Mouse (Mus musculus) forebrain, embryonic 16.5 days (tissue): Measurements from ENCODE around the gene Slc16a14. TPM values are rescaled to one million over a fixed set of nuclear protein-coding genes. Genes with fewer than 3 reads are reported as not detected.

Experiments used
- ATAC-seq: fragments of 200-750 bp; cut with Nextera tagmentation; 2 replicates; pipeline ENCODE4 v1.8.0; 2017; ENCODE audit warnings: mild to moderate bottlenecking, moderate library complexity
- H3K27ac ChIP-seq: fragments of 300-500 bp; sonication (generic); 2 replicates; pipeline ENCODE4 v1.5.1; 2014; ENCODE audit warnings: low read length, control low read depth
- H3K27me3 ChIP-seq: fragments of 300-500 bp; sonication (generic); replicated peaks from 2 replicates; pipeline ENCODE4 v1.6.1; 2014; ENCODE audit warnings: low read length; ENCODE audit not compliant: control insufficient read depth, insufficient read depth
- H3K36me3 ChIP-seq: fragments of 300-500 bp; sonication (generic); 2 replicates; pipeline ENCODE4 v1.6.1; 2014; ENCODE audit not compliant: control insufficient read depth, insufficient read depth
- H3K4me1 ChIP-seq: fragments of 300-500 bp; sonication (generic); replicated peaks from 2 replicates; pipeline ENCODE4 v1.6.1; 2014; ENCODE audit warnings: low read length; ENCODE audit not compliant: control insufficient read depth, insufficient read depth
- H3K4me2 ChIP-seq: fragments of 300-500 bp; sonication (generic); 2 replicates; pipeline ENCODE4 v1.6.1; 2014; ENCODE audit warnings: mild to moderate bottlenecking, low read length, control low read depth
- H3K4me3 ChIP-seq: fragments of 300-500 bp; sonication (generic); replicated peaks from 2 replicates; pipeline ENCODE4 v1.5.1; 2014; ENCODE audit warnings: mild to moderate bottlenecking, low read length, control low read depth
- H3K9ac ChIP-seq: fragments of 300-500 bp; sonication (generic); replicated peaks from 2 replicates; pipeline ENCODE4 v1.6.1; 2014; ENCODE audit warnings: low read depth, low read length, control low read depth
- H3K9me3 ChIP-seq: fragments of 300-500 bp; sonication (generic); 2 replicates; pipeline ENCODE4 v1.6.1; 2016; ENCODE audit warnings: low read length; ENCODE audit not compliant: control insufficient read depth
- WGBS: fragments of 180-500 bp; shearing (Covaris S2); extraction: QIAGEN DNeasy Blood & Tissue Kit; methylation state at CpG from one replicate; pipeline ENCODE4 v1.1.7; 2014; 5-methylcytosine and 5-hydroxymethylcytosine counted together
- polyA plus RNA-seq: library from polyadenylated mRNA; unstranded; fragments of >200 nt; fragmentation: Nextera tagmentation; extraction: Ambion mirVana; gene quantifications from 2 replicates; pipeline ENCODE4 v1.2.1, GENCODE M21; 2015

Gene Slc16a14
- polyA plus RNA-seq, 1 experiment from 2014 or later = 10.7 TPM

GRCm38 (mm10) chr1:84942666-84943065 is 7.7 kb upstream of the Slc16a14 start:
- ATAC-seq = no peak
- Histone ChIP-seq H3K27me3 (no peaks in the 10 kb centered on the region), H3K4me3 (no peak overlapping the region), H3K9me3 (no peaks in the 10 kb centered on the region), H3K9ac (no peak overlapping the region), H3K36me3 (no peaks in the 10 kb centered on the region), H3K4me2 (no peak overlapping the region), H3K27ac (no peak overlapping the region), H3K4me1 (no peaks in the 10 kb centered on the region)

DNA sequence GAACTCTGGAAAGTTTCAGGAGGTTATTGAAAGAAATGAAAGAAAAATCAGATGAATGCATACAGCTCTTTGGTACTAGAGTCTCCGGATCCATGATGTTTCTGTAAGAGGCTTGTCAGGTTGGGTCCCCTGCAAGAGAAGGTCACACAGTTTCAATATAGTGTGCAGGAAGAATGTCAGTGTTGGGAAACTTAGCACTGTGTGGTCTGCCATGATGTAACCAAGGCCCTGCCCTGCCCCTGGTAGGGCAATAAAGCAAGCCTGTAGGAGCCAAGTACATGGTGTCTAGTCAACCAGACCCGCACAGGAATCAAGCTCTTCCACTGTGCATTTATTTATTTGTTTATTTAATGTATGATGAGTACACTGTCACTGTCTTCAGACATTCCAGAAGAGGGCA is 5.4 kb upstream of the Slc16a14 start:
- H3K36me3 ChIP-seq = no peaks in the 10 kb centered on the region
- H3K27ac ChIP-seq = no peak overlapping the region
- H3K9ac ChIP-seq = no peak overlapping the region
- ATAC-seq = no peak
- no peaks in the 10 kb centered on the region for H3K9me3 ChIP-seq
- H3K4me1 ChIP-seq = peaks cover 5% of the 10 kb centered on the region
- WGBS = 99% methylated on average over 2 of the region's 2 CpGs
- H3K4me2 ChIP-seq = no peak overlapping the region
- no peak overlapping the region for H3K4me3 ChIP-seq
- H3K27me3 ChIP-seq = no peaks in the 10 kb centered on the region

DNA sequence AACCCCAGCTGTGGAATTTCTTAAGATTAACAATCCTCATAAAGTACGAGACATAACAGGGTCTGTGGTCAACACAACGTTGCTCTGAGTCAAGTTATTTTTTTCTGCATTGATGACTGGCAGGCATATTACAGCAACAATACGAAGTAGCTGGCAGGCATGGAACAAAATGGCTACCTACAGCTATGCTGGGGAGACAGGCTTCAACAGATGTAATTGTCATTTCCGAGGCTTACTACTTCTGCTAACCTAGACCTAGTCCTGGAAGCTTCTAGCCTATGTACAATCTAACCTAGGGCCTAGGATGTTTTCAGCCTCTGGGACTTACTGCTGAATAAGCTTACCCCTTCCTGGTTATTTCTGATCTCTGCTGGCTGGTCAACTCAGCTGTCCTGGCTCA is 4.5 kb upstream of the Slc16a14 start:
- no peak overlapping the region for H3K27ac ChIP-seq
- peaks cover 7% of the 10 kb centered on the region for H3K4me1 ChIP-seq
- no peaks in the 10 kb centered on the region for H3K27me3 ChIP-seq
- H3K9ac ChIP-seq = no peak overlapping the region
- no peaks in the 10 kb centered on the region for H3K36me3 ChIP-seq
- WGBS = 77% methylated on average over 4 of the region's 4 CpGs
- no peaks in the 10 kb centered on the region for H3K9me3 ChIP-seq
- no peak for ATAC-seq
- H3K4me2 ChIP-seq = no peak overlapping the region
- no peak overlapping the region for H3K4me3 ChIP-seq

DNA sequence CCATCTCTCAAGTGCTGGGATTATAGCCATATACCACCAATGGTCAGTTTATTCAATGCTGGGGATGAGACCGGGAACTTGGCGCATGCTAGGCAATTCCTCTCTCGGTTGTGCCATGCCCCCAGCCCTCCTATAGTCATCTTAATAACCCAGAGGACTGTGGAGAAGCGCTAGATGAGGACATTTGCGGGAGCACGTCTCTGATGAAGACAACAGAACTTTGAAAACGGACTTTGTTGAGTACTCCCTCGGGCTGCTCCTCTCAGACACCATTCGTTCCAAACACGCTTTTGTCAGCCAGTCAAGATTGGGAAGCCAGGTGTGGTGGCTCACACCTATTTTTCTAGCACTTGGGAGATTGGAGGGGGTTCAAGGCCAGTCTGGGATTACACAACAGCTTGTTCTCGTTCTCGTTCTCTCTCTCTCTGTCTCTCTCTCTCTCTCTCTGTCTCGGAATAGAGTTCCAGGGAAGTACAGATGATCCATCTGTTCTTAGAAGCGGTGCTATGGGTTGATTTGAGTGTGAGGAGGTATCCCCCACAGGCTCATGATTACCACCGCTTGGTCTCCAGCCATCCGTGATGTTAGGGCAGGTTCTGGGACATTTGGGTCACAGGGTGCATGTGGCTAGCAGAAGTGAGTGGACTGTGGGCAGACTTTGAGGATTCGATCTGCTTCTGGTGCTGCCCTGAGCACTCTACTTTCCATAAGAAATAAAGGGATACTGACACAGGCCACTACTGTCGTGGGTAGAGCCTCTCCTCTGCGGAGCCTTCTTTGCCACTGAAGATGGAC is 2.0 kb upstream of the Slc16a14 start:
- 84% methylated on average over 19 of the region's 19 CpGs for WGBS
- no peaks in the 10 kb centered on the region for H3K27me3 ChIP-seq
- H3K9me3 ChIP-seq = no peaks in the 10 kb centered on the region
- no peak overlapping the region for H3K9ac ChIP-seq
- no peaks in the 10 kb centered on the region for H3K36me3 ChIP-seq
- H3K4me1 ChIP-seq = peaks cover 9% of the 10 kb centered on the region
- ATAC-seq = no peak
- no peak overlapping the region for H3K27ac ChIP-seq
- H3K4me3 ChIP-seq = no peak overlapping the region
- no peak overlapping the region for H3K4me2 ChIP-seq

DNA sequence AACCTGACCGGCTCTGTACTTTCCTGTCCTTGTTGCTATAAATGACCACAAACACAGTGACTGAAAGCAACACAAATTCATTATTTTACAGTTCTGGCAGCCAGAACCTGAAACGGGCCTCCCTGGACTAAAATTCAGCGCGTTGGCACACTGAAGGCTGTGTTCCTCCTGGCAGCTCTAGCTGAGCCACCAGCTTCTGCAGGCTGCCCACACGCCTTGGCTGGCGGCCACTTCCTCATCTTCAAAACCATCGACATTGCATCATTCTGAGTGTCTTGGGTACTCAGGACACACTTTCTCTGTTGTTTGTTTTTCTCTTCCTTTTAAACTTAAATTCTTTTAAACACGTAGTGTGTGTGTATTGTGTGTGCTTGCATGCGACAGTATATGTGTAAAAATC is 734 bp upstream of the Slc16a14 start:
- Histone ChIP-seq H3K9ac (no peak overlapping the region), H3K9me3 (no peaks in the 10 kb centered on the region), H3K4me2 (peak overlapping the region; percentile 75), H3K27me3 (no peaks in the 10 kb centered on the region), H3K4me3 (peak overlapping the region; percentile 84), H3K27ac (peak overlapping the region; percentile 32; the same call in 1 of the 2 replicates), H3K4me1 (peaks cover 9% of the 10 kb centered on the region), H3K36me3 (no peaks in the 10 kb centered on the region)
- WGBS = 50% methylated on average over 9 of the region's 9 CpGs
- ATAC-seq = no peak

- H3K4me3 ChIP-seq = peak overlapping the region; percentile 84
- H3K27me3 ChIP-seq = no peaks in the 10 kb centered on the region
- ATAC-seq = no peak; the same call in none of the 2 replicates
- H3K36me3 ChIP-seq = no peaks in the 10 kb centered on the region
- H3K4me1 ChIP-seq = peaks cover 9% of the 10 kb centered on the region
- under 1% methylated on average over 12 of the region's 12 CpGs for WGBS
- no peaks in the 10 kb centered on the region for H3K9me3 ChIP-seq
- H3K4me2 ChIP-seq = peak overlapping the region; percentile 75
- peak overlapping the region; percentile 88 for H3K9ac ChIP-seq
- peak overlapping the region; percentile 94 for H3K27ac ChIP-seq
Observed at GRCm38 (mm10) chr1:84934151-84934502, 807 bp downstream of the Slc16a14 start.

- Histone ChIP-seq H3K9ac (peak overlapping the region; percentile 88), H3K4me3 (peak overlapping the region; percentile 84), H3K4me2 (peak overlapping the region; percentile 75), H3K27ac (peak overlapping the region; percentile 94; the same call in 1 of the 2 replicates), H3K4me1 (peaks cover 9% of the 10 kb centered on the region), H3K9me3 (no peaks in the 10 kb centered on the region), H3K27me3 (no peaks in the 10 kb centered on the region), H3K36me3 (no peaks in the 10 kb centered on the region)
- ATAC-seq = no peak
- WGBS = 9% methylated on average over 22 of the region's 22 CpGs
Observed at GRCm38 (mm10) chr1:84933472-84934150, 1.3 kb downstream of the Slc16a14 start.

GRCm38 (mm10) chr1:84925599-84925998 is 9.3 kb downstream of the Slc16a14 start:
- 80% methylated on average over 9 of the region's 9 CpGs for WGBS
- no peak overlapping the region for H3K27ac ChIP-seq
- H3K4me3 ChIP-seq = no peak overlapping the region

DNA sequence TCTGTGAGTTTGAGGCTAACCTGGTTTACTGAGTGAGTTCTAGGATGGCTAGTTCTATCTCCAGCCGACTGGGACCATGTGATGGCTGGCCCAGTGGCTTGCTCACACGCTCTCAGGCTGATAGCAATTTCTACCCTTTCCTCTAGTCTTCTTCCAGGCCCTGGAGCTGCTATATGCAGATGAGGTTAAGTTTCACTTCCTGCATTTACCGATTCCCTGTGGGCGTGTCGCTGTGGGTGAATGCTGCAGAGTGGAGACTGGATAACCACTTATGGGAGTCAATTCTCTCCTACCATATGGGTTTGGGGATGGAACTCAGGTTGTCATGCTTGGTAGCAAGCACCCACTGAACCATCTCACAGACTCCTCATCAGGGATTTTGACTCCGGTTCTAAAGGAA is 10.8 kb downstream of the Slc16a14 start:
- no peak overlapping the region for H3K4me3 ChIP-seq
- H3K9ac ChIP-seq = no peak overlapping the region
- no peaks in the 10 kb centered on the region for H3K27me3 ChIP-seq
- no peak for ATAC-seq
- 0 out of 2 replicates have a peak, but pooled peaks cover 2% of the 10 kb centered on the region for H3K36me3 ChIP-seq
- H3K27ac ChIP-seq = no peak overlapping the region
- H3K4me1 ChIP-seq = no peaks in the 10 kb centered on the region
- no peaks in the 10 kb centered on the region for H3K9me3 ChIP-seq
- no peak overlapping the region for H3K4me2 ChIP-seq
- 85% methylated on average over 6 of the region's 6 CpGs for WGBS

More at GRCm38 (mm10) chr1:84925599-84925998, 9.3 kb downstream of the Slc16a14 start:
- no peak overlapping the region for H3K9ac ChIP-seq
- ATAC-seq = no peak
- no peak overlapping the region for H3K4me2 ChIP-seq
- no peaks in the 10 kb centered on the region for H3K9me3 ChIP-seq
- H3K36me3 ChIP-seq = 0 out of 2 replicates have a peak, but pooled peaks cover 2% of the 10 kb centered on the region
- H3K27me3 ChIP-seq = no peaks in the 10 kb centered on the region
- no peaks in the 10 kb centered on the region for H3K4me1 ChIP-seq
